Mouse (Mus musculus): ENCODE results near the gene 1700029I15Rik.

The 1700029I15Rik gene

GRCm38 (mm10) chr2:92381901-92382588 lies at the start of gene 1700029I15Rik:
Gene 1700029I15Rik (plus strand): TSS chr2:92382538.
- DNase-seq (ENCODE audit: low read depth in 1 of 2, low spot score in 2 of 2): no peak

GRCm38 (mm10) chr2:92342418-92342817 lies 39.9 kb upstream of the 1700029I15Rik start:
- no peak for DNase-seq (ENCODE audit: low read depth in 1 of 2, low spot score in 2 of 2)

GRCm38 (mm10) chr2:92347191-92347590 lies 35.1 kb upstream of the 1700029I15Rik start:
- no peak for DNase-seq (ENCODE audit: low read depth in 1 of 2, low spot score in 2 of 2)

GRCm38 (mm10) chr2:92349589-92350425 lies 32.5 kb upstream of the 1700029I15Rik start:
- DNase-seq (ENCODE audit: low read depth in 1 of 2, low spot score in 2 of 2): no peak

- DNase-seq (ENCODE audit: low read depth in 1 of 2, low spot score in 2 of 2): no peak
These were observed 31.7 kb upstream of the 1700029I15Rik start for GRCm38 (mm10) chr2:92350686-92351085.

GRCm38 (mm10) chr2:92353402-92353801 lies 28.9 kb upstream of the 1700029I15Rik start:
- DNase-seq (ENCODE audit: low read depth in 1 of 2, low spot score in 2 of 2): no peak

- no peak for DNase-seq (ENCODE audit: low read depth in 1 of 2, low spot score in 2 of 2)
These were observed 28.1 kb upstream of the 1700029I15Rik start for GRCm38 (mm10) chr2:92354224-92354623.

- DNase-seq (ENCODE audit: low read depth in 1 of 2, low spot score in 2 of 2): no peak
These were observed 23.0 kb upstream of the 1700029I15Rik start for GRCm38 (mm10) chr2:92359301-92359700.

GRCm38 (mm10) chr2:92360186-92360823 lies 22.0 kb upstream of the 1700029I15Rik start:
- DNase-seq (ENCODE audit: low read depth in 1 of 2, low spot score in 2 of 2): no peak

GRCm38 (mm10) chr2:92360893-92361292 lies 21.4 kb upstream of the 1700029I15Rik start:
- no peak for DNase-seq (ENCODE audit: low read depth in 1 of 2, low spot score in 2 of 2)

- DNase-seq (ENCODE audit: low read depth in 1 of 2, low spot score in 2 of 2): no peak
These were observed 20.5 kb upstream of the 1700029I15Rik start for GRCm38 (mm10) chr2:92361795-92362194.

GRCm38 (mm10) chr2:92362571-92363228 lies 19.6 kb upstream of the 1700029I15Rik start:
- DNase-seq (ENCODE audit: low read depth in 1 of 2, low spot score in 2 of 2): no peak

GRCm38 (mm10) chr2:92364086-92364485 lies 18.3 kb upstream of the 1700029I15Rik start:
- DNase-seq (ENCODE audit: low read depth in 1 of 2, low spot score in 2 of 2): no peak

- DNase-seq (ENCODE audit: low read depth in 1 of 2, low spot score in 2 of 2): no peak
These were observed 16.8 kb upstream of the 1700029I15Rik start for GRCm38 (mm10) chr2:92365568-92365967.

GRCm38 (mm10) chr2:92367383-92368029 lies 14.8 kb upstream of the 1700029I15Rik start:
- DNase-seq (ENCODE audit: low read depth in 1 of 2, low spot score in 2 of 2): no peak

GRCm38 (mm10) chr2:92370375-92370774 lies 12.0 kb upstream of the 1700029I15Rik start:
- DNase-seq (ENCODE audit: low read depth in 1 of 2, low spot score in 2 of 2): no peak

- DNase-seq (ENCODE audit: low read depth in 1 of 2, low spot score in 2 of 2): no peak
These were observed 11.2 kb upstream of the 1700029I15Rik start for GRCm38 (mm10) chr2:92370821-92371805.

- DNase-seq (ENCODE audit: low read depth in 1 of 2, low spot score in 2 of 2): no peak
These were observed 10.2 kb upstream of the 1700029I15Rik start for GRCm38 (mm10) chr2:92371971-92372690.
